Mouse (Mus musculus) v-Abl transformed pro-B cells (cell line): ENCODE results near the gene Lrp3.

Source experiments
- in situ Hi-C, 2 experiments: fragments of 400-800 bp; cut with MboI; formaldehyde crosslinking; loops; one replicate each; pipeline ENCODE4 v1.15.1; 2025; ENCODE audit not compliant: unreplicated experiment in 2 of 2

Lrp3 gene

GRCm38 (mm10) chr7:35215225-35215624 lies at the start of gene Lrp3:
Gene Lrp3, minus strand, starts transcription at chr7:35215498.
- in situ Hi-C loops, result no loop called here

GRCm38 (mm10) chr7:35264746-35265145 lies 49.4 kb upstream of the Lrp3 start:
- in situ Hi-C loops, result loop anchor here (5.0 to 25.0 kb wide), 5 partner anchors 237 to 1477 kb away; no protein-coding TSS in a partner anchor

GRCm38 (mm10) chr7:35263595-35264489 lies 48.5 kb upstream of the Lrp3 start:
- in situ Hi-C loops, result loop anchor here (10.0 to 25.0 kb wide), 2 partner anchors 589 to 1477 kb away; no protein-coding TSS in a partner anchor

GRCm38 (mm10) chr7:35259384-35259783 lies 44.1 kb upstream of the Lrp3 start:
- in situ Hi-C loops, result loop anchor here in 1 of 2 experiments (5.0 to 25.0 kb wide), 2 partner anchors 227 to 1472 kb away; no protein-coding TSS in a partner anchor

GRCm38 (mm10) chr7:35258294-35258693 lies 43.0 kb upstream of the Lrp3 start:
- in situ Hi-C loops, result loop anchor here in 1 of 2 experiments (5.0 to 25.0 kb wide), 2 partner anchors 226 to 1471 kb away; no protein-coding TSS in a partner anchor

GRCm38 (mm10) chr7:35252041-35252558 lies 36.8 kb upstream of the Lrp3 start:
- in situ Hi-C loops, result loop anchor here in 1 of 2 experiments (25.0 kb wide), 1 partner anchor 1465 kb away; no protein-coding TSS in a partner anchor

- in situ Hi-C loops, result loop anchor here (10.0 kb wide), 2 partner anchors 157 to 843 kb away; partner anchors contain the start of genes Cep89 (in 1 of the 2), Faap24 (in 1 of the 2) and Lsm14a (in 1 of the 2)
Measured at GRCm38 (mm10) chr7:35237935-35238334, 22.6 kb upstream of the Lrp3 start.

GRCm38 (mm10) chr7:35235308-35235707 lies 20.0 kb upstream of the Lrp3 start:
- in situ Hi-C loops, result loop anchor here (10.0 kb wide), 2 partner anchors 159 to 841 kb away; partner anchors contain the start of genes Cep89 (in 1 of the 2), Faap24 (in 1 of the 2) and Lsm14a (in 1 of the 2)

GRCm38 (mm10) chr7:35234361-35235245 lies 19.3 kb upstream of the Lrp3 start:
- in situ Hi-C loops, result loop anchor here (5.0 to 10.0 kb wide), 3 partner anchors 160 to 840 kb away; partner anchors contain the start of genes Cep89 (in 1 of the 2), Faap24 (in 1 of the 2) and Lsm14a (in 1 of the 2)

GRCm38 (mm10) chr7:35233861-35234260 lies 18.6 kb upstream of the Lrp3 start:
- in situ Hi-C loops, result loop anchor here (5.0 to 10.0 kb wide), 3 partner anchors 161 to 839 kb away; partner anchors contain the start of genes Cep89 (in 1 of the 2), Faap24 (in 1 of the 2) and Lsm14a (in 1 of the 2)

- in situ Hi-C loops, result loop anchor here (5.0 to 10.0 kb wide), 3 partner anchors 162 to 838 kb away; partner anchors contain the start of genes Cep89 (in 1 of the 2), Faap24 (in 1 of the 2) and Lsm14a (in 1 of the 2)
Measured at GRCm38 (mm10) chr7:35232796-35233455, 17.6 kb upstream of the Lrp3 start.

- in situ Hi-C loops, result loop anchor here (5.0 to 10.0 kb wide), 3 partner anchors 164 to 836 kb away; partner anchors contain the start of genes Cep89 (in 1 of the 2), Faap24 (in 1 of the 2) and Lsm14a (in 1 of the 2)
Measured at GRCm38 (mm10) chr7:35230333-35230732, 15.0 kb upstream of the Lrp3 start.

GRCm38 (mm10) chr7:35220694-35221365 lies 5.5 kb upstream of the Lrp3 start:
- in situ Hi-C loops, result no loop called here

GRCm38 (mm10) chr7:35215731-35216130 lies 433 bp upstream of the Lrp3 start:
- in situ Hi-C loops, result no loop called here

GRCm38 (mm10) chr7:35214442-35215222 lies 666 bp downstream of the Lrp3 start:
- in situ Hi-C loops, result no loop called here

- in situ Hi-C loops, result no loop called here
Measured at GRCm38 (mm10) chr7:35211791-35212190, 3.5 kb downstream of the Lrp3 start.

- in situ Hi-C loops, result no loop called here
Measured at GRCm38 (mm10) chr7:35199755-35200154, 15.5 kb downstream of the Lrp3 start.
